Mouse (Mus musculus) cerebellum, postnatal 4 days (tissue): ENCODE data around the gene Hdac6.
"Not testable (repeated sequence)": the region's sequence is repeated elsewhere in the genome, so short reads cannot be mapped to it uniquely, and the experiment has no call there.

Experiments
- DNase-seq, 2 experiments: peaks; one replicate each; pipeline ENCODE4 v3.0.0; 2022; ENCODE audit warnings: low spot score in 2 of 2, mixed read lengths in 1 of 2

Hdac6 gene

DNA sequence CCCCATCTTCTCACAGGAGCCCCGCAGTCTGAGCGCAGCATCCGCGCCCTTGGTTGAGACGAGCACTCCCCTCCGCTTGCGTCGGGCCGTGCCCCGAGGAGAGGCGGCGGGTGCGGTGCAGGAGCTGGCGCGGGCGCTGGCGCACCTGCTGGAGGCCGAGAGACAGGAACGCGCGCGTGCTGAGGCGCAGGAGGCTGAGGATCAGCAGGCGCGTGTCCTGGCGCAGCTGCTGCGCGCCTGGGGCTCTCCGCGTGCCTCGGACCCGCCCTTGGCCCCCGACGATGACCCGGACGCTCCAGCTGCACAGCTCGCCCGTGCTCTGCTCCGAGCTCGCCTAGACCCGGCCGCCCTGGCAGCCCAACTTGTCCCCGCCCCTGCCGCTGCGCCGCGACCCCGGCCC, 25.7 kb downstream of the Hdac6 start:
- DNase-seq: peak in 1 of 2 experiments; percentile 16

GRCm38 (mm10) chrX:7919601-7920383, 27.9 kb downstream of the Hdac6 start, which contains the start of gene Pcsk1n:
Gene Pcsk1n, plus strand, starts transcription at chrX:7919822.
- DNase-seq: peak in 1 of 2 experiments; percentile 45

GRCm38 (mm10) chrX:7917960-7918359, 29.7 kb downstream of the Hdac6 start:
- DNase-seq: not testable (repeated sequence)

DNA sequence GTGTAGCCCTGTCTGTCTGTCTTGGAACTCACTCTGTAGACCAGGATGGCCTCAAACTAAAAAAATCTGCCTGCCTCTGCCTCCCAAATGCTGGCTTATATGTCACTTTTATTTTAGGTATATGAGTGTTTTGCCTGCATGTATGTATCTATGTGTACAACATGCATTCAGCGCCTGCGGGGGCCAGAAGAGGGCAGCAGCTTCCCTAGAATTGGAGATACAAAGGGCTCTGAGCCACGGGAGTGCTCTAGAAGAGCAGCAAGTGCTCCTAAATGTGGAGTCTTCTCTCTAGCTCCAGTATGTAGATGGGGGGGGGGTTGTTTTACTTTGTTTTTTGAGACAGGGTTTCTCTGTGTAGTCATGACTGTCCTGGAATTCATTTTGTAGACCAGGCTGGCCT, 32.0 kb downstream of the Hdac6 start:
- DNase-seq: peak in 1 of 2 experiments; percentile 21

DNA sequence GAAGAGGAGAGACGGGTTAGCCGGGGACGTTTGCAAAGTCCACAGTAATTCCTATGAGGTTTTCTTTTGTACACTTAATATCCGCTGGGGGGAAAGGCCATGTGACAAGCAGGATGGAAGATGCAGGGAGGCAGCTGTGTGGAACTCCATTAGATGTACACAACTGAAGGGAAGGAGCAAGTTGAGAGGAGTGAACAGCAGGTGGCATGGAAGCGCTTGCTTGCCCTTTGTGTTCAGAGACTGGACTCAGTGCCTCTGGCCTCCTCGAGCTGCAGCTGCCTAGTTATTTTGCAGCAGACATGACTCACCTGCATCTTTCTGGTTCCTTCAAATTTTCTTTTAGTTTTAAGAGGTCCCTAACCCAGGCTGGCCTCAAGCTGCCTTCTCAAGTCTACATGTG, 37.2 kb downstream of the Hdac6 start:
- DNase-seq: no peak

- DNase-seq: not testable (repeated sequence)
Observed at GRCm38 (mm10) chrX:7909242-7909641, 38.4 kb downstream of the Hdac6 start, which contains the start of gene Gm10490. Gene Gm10490, plus strand, starts transcription at chrX:7909542.

GRCm38 (mm10) chrX:7907735-7908134, 40.0 kb downstream of the Hdac6 start, which contains the start of gene Gm10491:
Gene Gm10491, minus strand, starts transcription at chrX:7907835.
- DNase-seq: no peak

GRCm38 (mm10) chrX:7904441-7904840, 43.2 kb downstream of the Hdac6 start:
- DNase-seq: no peak

- peak; percentile 42 to 72 for DNase-seq
Observed at GRCm38 (mm10) chrX:7898880-7899874, 48.5 kb downstream of the Hdac6 start, which contains the start of the genes Pqbp1 and Timm17b. Gene Pqbp1, minus strand, starts transcription at chrX:7899269. Gene Timm17b, plus strand, starts transcription at chrX:7899357.

DNA sequence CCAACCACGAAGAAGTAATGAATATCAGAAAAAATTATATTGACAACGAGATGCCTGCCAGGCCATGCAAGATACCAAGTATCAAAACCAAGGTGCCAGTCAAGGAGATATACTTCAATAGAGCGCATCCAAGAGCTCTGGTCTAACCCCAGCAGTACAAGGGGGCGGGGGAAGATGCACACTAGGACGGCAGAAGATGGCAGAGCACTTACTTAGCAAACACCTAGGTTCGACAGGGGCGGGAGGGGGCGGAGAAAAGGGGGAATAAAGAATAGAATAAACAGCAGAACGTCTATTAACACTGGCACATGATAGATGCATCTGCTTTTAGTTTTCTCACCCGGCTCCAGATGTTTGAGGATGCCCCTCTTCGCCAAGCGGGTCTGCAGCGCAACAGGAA, 49.5 kb downstream of the Hdac6 start:
- no peak for DNase-seq

GRCm38 (mm10) chrX:7883841-7884567, 63.7 kb downstream of the Hdac6 start, which contains the start of gene Slc35a2:
Gene Slc35a2, plus strand, starts transcription at chrX:7884028.
- peak; percentile 39 to 73 for DNase-seq
